Mouse (Mus musculus): ENCODE results near the gene Lrrc36. TPM values are rescaled to one million over a fixed set of nuclear protein-coding genes. Genes with fewer than 3 reads are reported as not detected.

Gene Lrrc36
- polyA plus RNA-seq, 1 experiment from 2014 or later, result 0.44 TPM

DNA sequence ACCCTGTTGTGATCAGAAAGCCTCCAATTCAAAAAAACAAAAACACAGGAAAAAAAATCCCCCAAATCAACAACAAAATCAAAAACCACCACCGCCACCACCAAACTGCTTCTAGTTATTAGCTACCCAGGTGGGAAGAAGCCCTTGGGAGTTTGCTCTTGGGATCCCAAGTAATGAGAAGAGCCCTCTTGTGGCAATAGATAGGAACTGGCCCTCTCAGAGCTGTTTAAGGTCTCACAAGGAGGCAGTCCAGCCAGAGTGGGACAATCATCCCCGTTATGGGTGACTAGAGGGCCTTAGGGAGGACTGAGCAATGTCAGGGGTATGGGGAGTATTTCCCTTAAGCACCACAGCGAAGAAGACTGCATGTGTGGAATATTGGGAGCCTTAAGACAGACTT, 15.6 kb upstream of the Lrrc36 start:
- H3K4me1 ChIP-seq, result no peaks in the 10 kb centered on the region
- no peak overlapping the region for H3K4me2 ChIP-seq
- WGBS, result 37% methylated on average over 3 of the region's 3 CpGs
- H3K27me3 ChIP-seq, result 0 out of 2 replicates have a peak, but pooled peaks cover 3% of the 10 kb centered on the region
- no peak for ATAC-seq
- no peak overlapping the region for H3K27ac ChIP-seq
- no peaks in the 10 kb centered on the region for H3K9me3 ChIP-seq (replicated peaks)
- no peak overlapping the region for H3K4me3 ChIP-seq
- H3K9ac ChIP-seq, result no peak overlapping the region
- no peaks in the 10 kb centered on the region for H3K36me3 ChIP-seq (ENCODE audit: poor library complexity, severe bottlenecking)

DNA sequence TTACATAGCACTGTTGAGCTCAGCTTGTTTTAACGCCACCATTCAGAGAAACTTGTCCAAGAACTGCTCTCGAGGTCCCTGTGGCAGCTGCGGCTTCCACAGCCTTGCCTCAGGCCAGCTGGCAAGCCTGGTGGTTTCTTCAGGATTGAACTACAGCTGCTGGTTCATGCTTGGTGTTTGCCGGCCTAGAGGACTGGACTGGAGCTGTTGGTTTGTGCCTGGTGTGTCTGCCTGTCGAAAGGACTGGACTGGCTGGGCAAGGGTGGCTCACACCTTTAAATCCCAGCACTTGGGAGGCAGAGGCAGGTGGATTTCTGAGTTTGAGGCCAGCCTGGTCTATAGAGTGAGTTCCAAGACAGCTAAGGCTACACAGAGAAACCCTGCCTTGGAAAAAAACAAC, 13.4 kb upstream of the Lrrc36 start:
- Histone ChIP-seq H3K4me1 (no peaks in the 10 kb centered on the region), H3K4me2 (no peak overlapping the region), H3K4me3 (no peak overlapping the region), H3K9ac (no peak overlapping the region), H3K9me3 (replicated peaks) (no peaks in the 10 kb centered on the region), H3K27me3 (0 out of 2 replicates have a peak, but pooled peaks cover 3% of the 10 kb centered on the region), H3K36me3 (ENCODE audit: poor library complexity, severe bottlenecking) (no peaks in the 10 kb centered on the region), H3K27ac (no peak overlapping the region)
- WGBS, result 91% methylated on average over 5 of the region's 5 CpGs
- no peak for ATAC-seq

DNA sequence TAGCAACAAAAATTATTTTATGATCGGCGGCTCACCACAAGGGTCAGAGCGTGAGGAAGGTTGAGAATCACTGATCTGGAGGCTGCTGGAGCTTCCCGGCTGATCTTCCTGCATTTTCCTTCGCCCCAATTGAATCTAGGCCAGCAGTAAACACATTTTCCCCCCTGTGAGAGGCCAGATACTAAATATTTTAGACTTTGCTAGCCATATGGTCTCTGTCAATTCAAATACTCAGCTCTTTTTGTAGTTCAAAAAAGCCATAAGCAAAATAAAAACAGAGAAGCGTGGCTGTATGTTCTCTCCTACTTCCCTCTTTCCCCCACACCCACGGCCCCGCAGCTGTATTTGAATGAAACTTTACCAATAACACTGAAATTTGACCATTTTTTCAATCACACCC, 9.9 kb upstream of the Lrrc36 start:
- Histone ChIP-seq H3K27me3 (no peaks in the 10 kb centered on the region), H3K9me3 (replicated peaks) (no peaks in the 10 kb centered on the region), H3K9ac (no peak overlapping the region), H3K36me3 (ENCODE audit: poor library complexity, severe bottlenecking) (no peaks in the 10 kb centered on the region), H3K27ac (no peak overlapping the region), H3K4me1 (no peaks in the 10 kb centered on the region), H3K4me3 (no peak overlapping the region), H3K4me2 (no peak overlapping the region)
- ATAC-seq, result no peak
- WGBS, result 90% methylated on average over 8 of the region's 8 CpGs

DNA sequence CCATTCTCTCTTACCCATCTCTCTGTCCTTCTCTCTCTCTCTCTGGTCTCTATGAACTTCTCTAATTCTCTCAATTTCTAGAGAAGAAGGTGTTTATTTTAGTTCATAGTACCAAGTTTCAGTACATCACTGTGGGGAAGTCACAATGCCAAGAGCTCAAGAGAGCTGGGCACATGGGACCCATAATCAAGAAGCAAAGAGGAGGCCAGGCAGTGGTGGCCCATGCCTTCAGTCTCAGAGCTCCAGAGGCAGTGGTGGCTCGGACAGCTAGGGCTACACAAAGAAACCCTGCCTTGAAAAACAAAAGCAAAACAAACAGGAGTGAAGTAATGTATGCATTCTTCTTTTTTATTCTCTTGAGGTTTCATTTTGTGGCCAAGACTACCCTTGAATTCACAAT, 8.9 kb upstream of the Lrrc36 start:
- no peak overlapping the region for H3K4me3 ChIP-seq
- no peaks in the 10 kb centered on the region for H3K9me3 ChIP-seq (replicated peaks)
- no peaks in the 10 kb centered on the region for H3K27me3 ChIP-seq
- H3K9ac ChIP-seq, result no peak overlapping the region
- H3K4me2 ChIP-seq, result no peak overlapping the region
- H3K36me3 ChIP-seq (ENCODE audit: poor library complexity, severe bottlenecking), result no peaks in the 10 kb centered on the region
- WGBS, result 46% methylated on average over 1 of the region's 1 CpGs
- no peak for ATAC-seq
- no peaks in the 10 kb centered on the region for H3K4me1 ChIP-seq
- H3K27ac ChIP-seq, result no peak overlapping the region

DNA sequence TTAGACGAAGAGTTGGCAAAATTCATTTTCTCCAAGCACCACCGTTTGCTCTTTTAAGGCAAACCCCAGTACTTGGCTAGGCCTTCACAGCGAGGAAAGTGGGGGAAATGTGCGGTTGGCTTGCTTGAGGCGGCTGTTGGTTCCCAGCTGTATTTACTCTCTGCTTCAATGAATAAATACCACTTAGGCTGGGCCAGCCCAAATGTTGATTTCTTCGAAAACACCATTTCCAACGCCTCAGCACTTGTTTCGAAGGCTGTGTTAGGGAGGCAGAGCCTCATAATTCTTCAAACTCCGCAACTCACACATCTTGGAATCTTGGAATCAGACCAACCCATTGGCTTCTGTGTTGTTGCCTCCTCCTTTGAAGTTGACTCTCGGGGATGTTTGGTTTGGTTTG, 7.0 kb upstream of the Lrrc36 start:
- H3K9ac ChIP-seq, result no peak overlapping the region
- H3K9me3 ChIP-seq (replicated peaks), result no peaks in the 10 kb centered on the region
- no peak overlapping the region for H3K4me2 ChIP-seq
- 0 out of 2 replicates have a peak, but pooled peaks have one; percentile 27 for ATAC-seq
- no peak overlapping the region for H3K27ac ChIP-seq
- H3K4me1 ChIP-seq, result no peaks in the 10 kb centered on the region
- WGBS, result 82% methylated on average over 10 of the region's 10 CpGs
- no peak overlapping the region for H3K4me3 ChIP-seq
- H3K27me3 ChIP-seq, result no peaks in the 10 kb centered on the region
- no peaks in the 10 kb centered on the region for H3K36me3 ChIP-seq (ENCODE audit: poor library complexity, severe bottlenecking)

DNA sequence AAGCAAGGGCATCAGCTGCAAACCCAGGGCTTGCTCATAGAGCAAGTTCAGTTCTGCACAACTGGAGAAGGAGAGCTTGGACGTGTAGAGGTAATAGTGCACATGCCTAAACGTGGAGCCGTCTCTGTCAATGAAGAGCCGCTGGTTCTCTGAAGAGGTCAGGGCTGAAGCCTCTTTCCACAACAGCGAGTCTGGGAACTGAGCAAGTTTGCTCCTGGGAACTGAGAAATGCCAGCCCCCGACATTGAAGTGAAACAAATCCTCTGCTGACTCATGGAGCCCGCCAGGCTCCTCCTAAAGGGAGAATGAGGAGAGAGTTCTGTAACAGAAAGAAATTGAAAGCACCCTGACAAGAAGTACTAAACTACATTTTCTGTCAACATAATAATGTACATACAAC, 5.0 kb upstream of the Lrrc36 start:
- no peak overlapping the region for H3K4me3 ChIP-seq
- H3K36me3 ChIP-seq (ENCODE audit: poor library complexity, severe bottlenecking), result no peaks in the 10 kb centered on the region
- H3K9me3 ChIP-seq (replicated peaks), result no peaks in the 10 kb centered on the region
- no peak overlapping the region for H3K27ac ChIP-seq
- WGBS, result 63% methylated on average over 7 of the region's 7 CpGs
- no peak for ATAC-seq
- H3K4me2 ChIP-seq, result no peak overlapping the region
- H3K9ac ChIP-seq, result no peak overlapping the region
- peaks cover 3% of the 10 kb centered on the region for H3K4me1 ChIP-seq
- peaks cover 6% of the 10 kb centered on the region for H3K27me3 ChIP-seq

DNA sequence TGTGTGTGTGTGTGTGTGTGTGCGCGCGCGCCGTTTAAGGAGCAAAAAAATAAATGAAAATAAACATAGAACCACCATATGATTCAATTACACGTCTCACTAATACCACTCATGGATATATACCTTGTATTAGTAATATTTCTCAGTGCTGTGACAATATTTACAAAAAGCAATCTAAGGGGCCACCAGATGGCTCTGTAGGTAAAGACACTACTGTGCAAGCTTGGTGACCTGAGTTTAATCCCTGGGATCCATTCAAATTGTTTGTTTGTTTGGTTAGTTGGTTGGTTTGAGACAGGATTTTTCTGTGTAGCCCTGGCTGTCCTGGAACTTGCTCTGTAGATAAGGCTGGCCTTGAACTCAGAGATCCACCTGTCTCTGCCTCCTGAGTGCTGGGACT, 3.4 kb upstream of the Lrrc36 start:
- WGBS, result 94% methylated on average over 6 of the region's 6 CpGs
- Histone ChIP-seq H3K36me3 (ENCODE audit: poor library complexity, severe bottlenecking) (no peaks in the 10 kb centered on the region), H3K4me2 (no peak overlapping the region), H3K4me3 (no peak overlapping the region), H3K27ac (no peak overlapping the region), H3K4me1 (peaks cover 9% of the 10 kb centered on the region), H3K9me3 (replicated peaks) (no peaks in the 10 kb centered on the region), H3K27me3 (peaks cover 21% of the 10 kb centered on the region), H3K9ac (no peak overlapping the region)
- ATAC-seq, result no peak

DNA sequence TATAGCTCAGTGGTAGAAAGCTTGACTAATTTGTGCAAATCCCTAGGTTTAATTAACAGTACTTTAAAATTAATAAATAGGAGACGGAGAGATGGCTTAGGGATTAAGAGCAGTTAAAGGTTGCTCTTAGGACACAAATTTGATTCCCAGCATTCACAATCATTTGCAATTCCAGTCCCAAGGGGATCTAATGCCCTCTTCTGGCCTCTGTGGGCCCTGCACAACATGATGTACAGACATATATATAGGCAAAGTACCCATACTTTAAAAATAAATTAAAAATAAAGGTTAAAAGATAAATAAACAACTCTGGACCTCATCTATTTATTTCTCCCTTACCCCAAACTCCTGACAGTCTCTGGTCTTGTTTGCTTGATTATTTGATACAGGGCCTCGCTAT, 5.6 kb downstream of the Lrrc36 start:
- no peak overlapping the region for H3K9ac ChIP-seq
- WGBS, result 82% methylated on average over 2 of the region's 2 CpGs
- ATAC-seq, result no peak
- no peaks in the 10 kb centered on the region for H3K4me1 ChIP-seq
- peaks cover 12% of the 10 kb centered on the region for H3K27me3 ChIP-seq
- no peak overlapping the region for H3K4me2 ChIP-seq
- H3K27ac ChIP-seq, result no peak overlapping the region
- no peaks in the 10 kb centered on the region for H3K9me3 ChIP-seq (replicated peaks)
- no peak overlapping the region for H3K4me3 ChIP-seq
- no peaks in the 10 kb centered on the region for H3K36me3 ChIP-seq (ENCODE audit: poor library complexity, severe bottlenecking)

DNA sequence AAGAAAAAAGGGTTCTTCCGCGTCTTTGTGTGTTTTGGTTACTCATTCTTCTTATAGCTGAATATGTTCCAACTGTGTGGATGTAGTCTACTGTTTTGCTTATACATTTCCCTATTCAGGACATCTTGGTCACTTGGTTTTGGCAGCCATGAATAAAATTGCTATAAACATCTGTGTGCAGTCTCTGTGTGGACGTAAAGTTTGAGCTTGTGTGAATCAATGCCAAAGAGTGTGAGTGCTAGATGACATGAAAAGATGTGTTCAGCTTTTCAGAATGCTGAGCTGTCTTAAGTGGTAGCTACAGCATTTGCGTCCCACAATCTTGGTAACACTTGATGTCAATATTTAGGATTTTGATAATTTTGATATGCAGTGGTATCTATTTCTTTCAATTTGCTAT, 6.4 kb downstream of the Lrrc36 start:
- Histone ChIP-seq H3K4me2 (no peak overlapping the region), H3K9ac (no peak overlapping the region), H3K27ac (no peak overlapping the region), H3K27me3 (peaks cover 3% of the 10 kb centered on the region; the same call in 1 of the 2 replicates), H3K36me3 (ENCODE audit: poor library complexity, severe bottlenecking) (no peaks in the 10 kb centered on the region), H3K4me3 (no peak overlapping the region), H3K9me3 (replicated peaks) (no peaks in the 10 kb centered on the region), H3K4me1 (no peaks in the 10 kb centered on the region)
- ATAC-seq, result no peak
- WGBS, result 93% methylated on average over 4 of the region's 4 CpGs

DNA sequence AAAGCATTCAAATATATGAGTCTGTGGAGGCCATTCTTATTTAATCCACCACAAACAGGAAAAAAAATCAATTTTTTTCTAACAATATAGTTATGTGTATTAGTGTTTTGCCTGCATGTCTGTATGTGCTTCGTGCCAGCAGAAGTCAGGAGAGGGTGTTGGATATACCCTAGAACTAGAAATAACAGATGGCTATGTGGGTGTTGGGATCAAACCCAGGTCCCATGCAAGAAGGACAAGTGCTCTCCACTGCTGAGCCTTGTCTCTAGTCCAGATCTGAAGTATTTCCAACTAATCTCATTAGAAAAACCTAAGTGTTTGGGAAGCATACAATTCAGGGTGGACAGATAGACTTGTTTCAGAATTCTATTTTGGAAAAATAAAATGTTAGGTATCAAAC, 8.6 kb downstream of the Lrrc36 start:
- H3K36me3 ChIP-seq (ENCODE audit: poor library complexity, severe bottlenecking), result no peaks in the 10 kb centered on the region
- H3K4me3 ChIP-seq, result no peak overlapping the region
- no peak overlapping the region for H3K27ac ChIP-seq
- 71% methylated on average over 1 of the region's 1 CpGs for WGBS
- H3K9ac ChIP-seq, result no peak overlapping the region
- ATAC-seq, result no peak
- no peaks in the 10 kb centered on the region for H3K27me3 ChIP-seq
- no peaks in the 10 kb centered on the region for H3K4me1 ChIP-seq
- no peaks in the 10 kb centered on the region for H3K9me3 ChIP-seq (replicated peaks)
- H3K4me2 ChIP-seq, result no peak overlapping the region

DNA sequence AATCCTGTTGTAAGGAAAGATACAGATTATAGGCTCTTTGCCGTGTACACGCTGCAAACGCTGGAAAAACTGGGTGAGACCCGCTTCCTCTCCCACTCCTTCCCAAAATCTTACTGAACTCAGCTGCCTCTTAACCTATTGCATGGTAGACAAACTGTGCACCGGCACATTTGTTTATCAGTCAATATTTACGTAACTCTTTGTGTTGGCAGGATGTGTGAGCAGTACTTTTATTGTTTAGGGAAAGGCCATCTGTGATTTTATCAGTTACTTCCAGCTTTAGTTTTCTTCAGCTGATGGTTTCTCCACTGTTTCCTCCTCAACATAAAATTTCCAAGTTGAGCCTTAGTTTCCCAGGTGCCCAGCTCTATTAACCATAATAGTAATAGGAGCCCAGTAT, 13.5 kb downstream of the Lrrc36 start:
- Histone ChIP-seq H3K27ac (no peak overlapping the region), H3K4me2 (no peak overlapping the region), H3K36me3 (ENCODE audit: poor library complexity, severe bottlenecking) (no peaks in the 10 kb centered on the region), H3K4me3 (no peak overlapping the region), H3K4me1 (peaks cover 6% of the 10 kb centered on the region), H3K9me3 (replicated peaks) (no peaks in the 10 kb centered on the region), H3K9ac (no peak overlapping the region), H3K27me3 (no peaks in the 10 kb centered on the region)
- WGBS, result 86% methylated on average over 6 of the region's 6 CpGs
- ATAC-seq, result no peak

DNA sequence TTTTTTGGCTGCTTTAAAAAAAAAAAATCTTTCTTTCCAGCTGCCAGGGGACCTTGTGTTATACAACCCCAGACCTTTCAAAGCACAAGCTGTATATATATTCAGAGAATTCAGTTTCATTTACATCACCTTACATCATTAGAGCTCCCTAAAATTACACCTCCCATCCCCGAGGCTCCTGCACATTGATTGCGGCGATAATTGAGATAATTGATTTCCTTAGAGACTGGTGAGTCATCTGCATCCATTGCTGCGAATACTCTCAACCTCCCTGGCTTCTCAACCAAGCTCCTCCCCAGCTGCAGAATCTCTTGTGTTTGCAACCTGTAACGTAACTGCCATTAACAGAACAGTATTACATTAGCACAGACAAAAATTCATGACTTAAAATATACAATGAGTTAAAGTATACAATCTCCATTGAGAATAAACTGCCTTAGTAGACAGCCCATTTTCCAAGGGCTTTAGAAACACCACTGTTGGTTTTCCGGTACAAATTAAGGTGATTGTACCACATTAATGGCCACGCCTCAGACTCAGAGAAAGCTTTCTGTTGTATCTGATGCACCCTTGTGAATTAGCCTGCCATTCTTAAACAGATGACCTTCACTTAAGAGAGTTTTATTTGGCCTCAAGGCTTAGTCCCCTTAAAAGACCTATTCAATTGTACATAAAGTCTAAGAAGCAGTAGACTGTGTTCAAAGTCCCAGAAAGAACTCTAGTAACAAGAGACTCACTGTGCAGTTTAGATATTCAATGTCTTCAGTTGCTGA, 18.6 kb downstream of the Lrrc36 start:
- ATAC-seq, result no peak
- Histone ChIP-seq H3K4me1 (peaks cover 23% of the 10 kb centered on the region), H3K9ac (no peak overlapping the region), H3K9me3 (replicated peaks) (no peaks in the 10 kb centered on the region), H3K4me2 (no peak overlapping the region), H3K4me3 (no peak overlapping the region), H3K27me3 (no peaks in the 10 kb centered on the region), H3K36me3 (ENCODE audit: poor library complexity, severe bottlenecking) (no peaks in the 10 kb centered on the region), H3K27ac (0 out of 2 replicates have a peak overlapping the region, but pooled peaks have one; percentile 2)
- WGBS, result 38% methylated on average over 7 of the region's 7 CpGs

DNA sequence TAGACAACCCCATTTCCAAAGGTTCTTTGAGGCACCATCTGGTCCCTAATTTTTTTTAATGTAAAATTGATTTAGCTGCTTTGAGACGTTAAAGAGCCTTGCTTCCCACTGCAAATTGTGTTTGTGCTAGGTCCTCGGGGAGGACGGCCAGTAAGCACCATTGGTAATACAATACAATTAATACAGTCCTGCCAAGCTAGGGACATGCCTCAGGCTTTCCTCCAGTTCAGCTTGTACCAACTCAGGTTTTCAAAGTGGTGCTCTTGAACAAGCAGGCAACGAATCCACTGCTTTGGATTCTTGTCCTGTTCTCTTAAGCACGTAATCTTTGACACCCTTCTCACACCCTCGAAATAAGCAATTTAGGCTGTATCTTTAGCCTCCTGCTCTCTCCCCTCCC, 19.6 kb downstream of the Lrrc36 start:
- H3K9me3 ChIP-seq (replicated peaks), result no peaks in the 10 kb centered on the region
- H3K4me1 ChIP-seq, result peaks cover 23% of the 10 kb centered on the region
- H3K9ac ChIP-seq, result no peak overlapping the region
- H3K36me3 ChIP-seq (ENCODE audit: poor library complexity, severe bottlenecking), result no peaks in the 10 kb centered on the region
- H3K27me3 ChIP-seq, result no peaks in the 10 kb centered on the region
- H3K4me3 ChIP-seq, result no peak overlapping the region
- no peak overlapping the region for H3K4me2 ChIP-seq
- 39% methylated on average over 6 of the region's 6 CpGs for WGBS
- H3K27ac ChIP-seq, result no peak overlapping the region
- no peak for ATAC-seq
